Mouse (Mus musculus) urinary bladder, postnatal 36 days (tissue): ENCODE results near the gene 4933415F23Rik.
A peak's percentile ranks its signal among the peaks of the same experiment; 100 is the strongest.
"Not testable (repeated sequence)": the region's sequence is repeated elsewhere in the genome, so short reads cannot be mapped to it uniquely, and the experiment has no call there.

Source experiments
- DNase-seq, 2 experiments: peaks; one replicate each; pipeline ENCODE4 v3.0.0; 2022; ENCODE audit warnings: low spot score in 2 of 2, mixed read lengths in 1 of 2

4933415F23Rik gene

GRCm38 (mm10) chr1:23102021-23102420 lies at the start of gene 4933415F23Rik:
4933415F23Rik (minus strand) TSS chr1:23102253.
- no peak for DNase-seq

GRCm38 (mm10) chr1:23151722-23152121 lies 49.7 kb upstream of the 4933415F23Rik start:
- DNase-seq, result no peak

- no peak for DNase-seq
Observed at GRCm38 (mm10) chr1:23146198-23146873, 44.3 kb upstream of the 4933415F23Rik start.

GRCm38 (mm10) chr1:23141121-23141811 lies 39.2 kb upstream of the 4933415F23Rik start:
- DNase-seq, result no peak

GRCm38 (mm10) chr1:23140530-23140929 lies 38.5 kb upstream of the 4933415F23Rik start:
- not testable (repeated sequence) for DNase-seq

- peak in 1 of 2 experiments; percentile 8 for DNase-seq
Observed at GRCm38 (mm10) chr1:23120901-23121300, 18.8 kb upstream of the 4933415F23Rik start.

- DNase-seq, result no peak
Observed at GRCm38 (mm10) chr1:23119406-23119805, 17.4 kb upstream of the 4933415F23Rik start.

GRCm38 (mm10) chr1:23117423-23117822 lies 15.4 kb upstream of the 4933415F23Rik start:
- no peak for DNase-seq

- DNase-seq, result no peak
Observed at GRCm38 (mm10) chr1:23109191-23109590, 7.1 kb upstream of the 4933415F23Rik start.

- no peak for DNase-seq
Observed at GRCm38 (mm10) chr1:23102881-23103280, 828 bp upstream of the 4933415F23Rik start.

GRCm38 (mm10) chr1:23099791-23100190 lies 2.3 kb downstream of the 4933415F23Rik start:
- DNase-seq, result no peak

- no peak for DNase-seq
Observed at GRCm38 (mm10) chr1:23098451-23098850, 3.6 kb downstream of the 4933415F23Rik start.

GRCm38 (mm10) chr1:23097996-23098395 lies 4.1 kb downstream of the 4933415F23Rik start:
- no peak for DNase-seq

GRCm38 (mm10) chr1:23067715-23068114 lies 34.3 kb downstream of the 4933415F23Rik start:
- no peak for DNase-seq

- no peak for DNase-seq
Observed at GRCm38 (mm10) chr1:23064717-23065475, 37.2 kb downstream of the 4933415F23Rik start.

- no peak for DNase-seq
Observed at GRCm38 (mm10) chr1:23063946-23064345, 38.1 kb downstream of the 4933415F23Rik start.

GRCm38 (mm10) chr1:23061614-23062373 lies 40.3 kb downstream of the 4933415F23Rik start:
- peak in 1 of 2 experiments; percentile 9 for DNase-seq

GRCm38 (mm10) chr1:23060056-23060455 lies 42.0 kb downstream of the 4933415F23Rik start:
- no peak for DNase-seq
